Mouse (Mus musculus) Patski (cell line): ENCODE results near the gene Il25. TPM values are rescaled to one million over a fixed set of nuclear protein-coding genes. Genes with fewer than 3 reads are reported as not detected.
"Not testable (repeated sequence)": the region's sequence is repeated elsewhere in the genome, so short reads cannot be mapped to it uniquely, and the experiment has no call there.

Experiments used
- ATAC-seq: fragments of 100-300 bp; one replicate; pipeline ENCODE4 v1.8.0; 2021
- CTCF ChIA-PET: fragments of 350-600 bp; sonication (Branson Sonifier 250); formaldehyde crosslinking; loops from one replicate; lab custom pipeline; 2022; ENCODE audit warnings: inconsistent platforms; lab: Charles Lee
- POLR2A ChIA-PET: fragments of 350-600 bp; sonication (Branson Sonifier 250); formaldehyde crosslinking; loops from one replicate; lab custom pipeline; 2022; ENCODE audit warnings: antibody characterized with exemption, inconsistent platforms; lab: Charles Lee
- DNase-seq: peaks from one replicate; pipeline ENCODE4 v3.0.0-alpha.2; 2011; ENCODE audit warnings: low read depth, low spot score
- H3K27me3 ChIP-seq: fragments of 371-371 bp; one replicate; pipeline ENCODE4 v1.5.1; 2021
- CTCF ChIP-seq: fragments of 100-300 bp; IDR thresholded peaks from one replicate; pipeline ENCODE4 v1.5.1; 2021
- in situ Hi-C: fragments of 300-500 bp; cut with MboI; formaldehyde crosslinking; loops from 3 replicates; pipeline ENCODE4 v1.11.1; 2018; ENCODE audit warnings: low pct_unique_long_range_greater_than_20kb, mixed read lengths
- polyA plus RNA-seq: library from polyadenylated mRNA; unstranded; gene quantifications from one replicate; pipeline ENCODE4 v1.2.3, GENCODE M21; 2021

The Il25 gene
- polyA plus RNA-seq, 1 experiment from 2014 or later: not detected

DNA sequence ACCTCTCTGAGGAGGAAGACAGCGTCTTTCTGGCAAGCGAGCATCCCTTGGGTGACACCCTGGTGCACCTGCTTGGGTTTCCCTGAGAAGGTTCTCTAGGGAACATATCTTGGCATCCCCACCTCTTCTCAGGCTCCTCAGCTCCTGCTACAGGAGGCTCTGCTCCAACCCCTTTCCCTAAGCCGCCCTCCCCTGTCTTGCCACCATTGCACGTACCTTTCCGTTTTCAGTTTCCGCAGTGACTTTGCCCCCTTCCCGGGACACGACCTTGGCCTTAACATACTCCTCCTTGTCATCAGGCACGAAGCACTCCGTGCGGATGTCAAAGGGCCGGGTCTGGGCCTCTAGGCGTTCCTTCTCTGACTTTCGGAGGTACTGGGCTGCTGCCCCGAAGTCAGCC lies 32.5 kb downstream of the Il25 start:
- DNase-seq (no peak), ATAC-seq (no peak)
- no peak for TF ChIP-seq CTCF
- ChIA-PET CTCF (no interaction called here), POLR2A (no interaction called here)
- peaks cover 18% of the 10 kb centered on the region for H3K27me3 ChIP-seq
- in situ Hi-C loops: no loop called here

DNA sequence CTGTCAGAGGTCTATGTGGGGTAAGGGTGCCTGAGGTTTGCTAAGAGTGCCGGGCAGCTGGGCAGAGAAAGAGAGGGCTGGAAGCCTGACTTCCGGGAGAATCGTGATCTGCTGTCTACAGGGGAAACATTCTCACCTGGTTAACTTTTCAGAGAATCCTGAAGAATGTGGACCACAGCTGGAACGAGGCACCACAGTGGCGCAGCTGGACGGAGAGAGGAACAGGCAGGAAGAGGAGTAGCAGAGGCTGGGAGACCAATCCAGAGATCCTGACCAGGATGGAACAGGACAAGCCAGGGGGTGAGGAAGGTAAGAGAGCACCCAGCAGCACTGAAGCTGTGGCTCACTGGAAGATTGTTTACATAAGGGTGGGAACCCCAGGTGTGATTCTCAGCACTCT lies 33.1 kb downstream of the Il25 start:
- TF ChIP-seq CTCF: no peak
- ATAC-seq (no peak), DNase-seq (no peak)
- peaks cover 18% of the 10 kb centered on the region for H3K27me3 ChIP-seq
- in situ Hi-C loops: no loop called here
- POLR2A ChIA-PET: no interaction called here
- CTCF ChIA-PET: no interaction called here

DNA sequence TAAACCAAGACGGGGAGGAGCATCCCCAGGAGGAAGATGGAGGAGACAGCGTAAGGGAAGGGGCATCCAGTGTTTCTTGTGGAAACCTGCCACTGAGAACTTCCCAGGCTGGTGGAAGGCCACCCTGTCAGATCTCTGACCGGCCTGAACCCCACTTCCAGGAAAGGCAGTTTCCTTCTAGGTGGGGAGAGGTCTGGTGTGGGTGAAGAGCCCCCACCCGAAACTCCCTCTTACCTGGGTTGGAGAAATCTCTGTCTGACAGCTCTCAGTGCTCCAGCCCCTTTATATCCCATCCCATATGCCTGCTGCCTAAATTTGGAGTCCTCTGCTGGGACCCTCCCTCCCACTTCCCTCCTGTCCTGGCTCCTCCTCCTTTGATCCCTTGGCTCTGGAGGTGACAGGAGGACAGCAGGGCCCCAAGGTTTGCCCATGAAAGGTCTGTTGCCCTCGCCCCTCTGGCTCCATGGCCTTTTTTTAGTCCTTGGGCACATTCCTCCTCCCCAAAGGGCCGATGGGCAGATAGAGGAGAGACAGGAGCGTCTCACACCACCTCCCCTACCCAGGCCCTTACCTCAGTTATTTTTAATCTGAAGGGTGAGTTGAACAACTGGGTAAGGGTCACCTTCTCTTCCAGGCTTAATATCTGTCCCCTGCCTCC lies 34.0 kb downstream of the Il25 start, which contains the start of gene Myh6:
TSS of gene Myh6 (minus strand) at position 608 of the 658 bp plus-strand sequence.
- H3K27me3 ChIP-seq: peaks cover 18% of the 10 kb centered on the region
- ChIA-PET CTCF (no interaction called here), POLR2A (no interaction called here)
- no peak for TF ChIP-seq CTCF
- ATAC-seq (no peak), DNase-seq (no peak)
- in situ Hi-C loops: no loop called here

DNA sequence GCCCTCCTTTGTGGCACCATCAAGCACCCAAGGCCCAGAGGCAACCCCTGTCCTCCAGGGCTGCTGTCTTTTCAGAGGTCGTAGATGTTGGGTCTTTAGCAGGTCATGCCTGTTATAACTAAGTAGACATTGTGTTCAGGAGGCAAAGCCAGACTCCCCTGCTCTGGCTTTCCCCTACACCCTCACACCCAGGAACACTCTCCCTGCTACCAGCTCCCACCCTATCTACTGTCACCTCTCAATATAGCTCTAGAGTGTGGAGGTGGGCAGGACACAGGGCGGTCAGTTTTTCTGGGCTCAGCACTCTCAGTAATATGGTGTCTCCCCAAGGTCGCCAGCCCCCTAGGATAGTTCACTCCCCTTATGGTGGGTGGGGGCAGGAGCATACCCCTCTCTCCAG lies 35.4 kb downstream of the Il25 start:
- ChIA-PET CTCF (no interaction called here), POLR2A (no interaction called here)
- DNase-seq (no peak), ATAC-seq (no peak)
- H3K27me3 ChIP-seq: peaks cover 18% of the 10 kb centered on the region
- TF ChIP-seq CTCF: no peak
- in situ Hi-C loops: no loop called here

DNA sequence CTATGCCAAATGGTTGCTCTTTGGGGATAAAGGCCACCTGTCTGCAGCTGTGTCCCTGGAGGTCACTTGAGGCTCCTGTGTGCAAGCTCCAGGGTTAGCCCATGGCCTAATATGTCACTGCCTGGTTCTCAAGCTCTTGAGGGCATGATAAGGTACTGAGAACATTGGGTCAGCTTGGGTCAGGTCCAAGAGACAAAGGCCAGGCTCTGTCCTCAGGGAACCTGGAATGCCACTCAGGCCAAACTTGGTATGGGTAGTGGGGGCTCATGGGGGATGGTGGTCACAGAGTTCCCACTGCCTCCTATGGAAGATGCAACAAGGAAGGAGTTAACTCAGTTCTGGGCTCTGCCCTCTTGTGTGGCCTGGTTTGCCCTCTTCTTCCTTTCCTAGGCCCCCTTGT lies 35.8 kb downstream of the Il25 start:
- peaks cover 18% of the 10 kb centered on the region for H3K27me3 ChIP-seq

DNA sequence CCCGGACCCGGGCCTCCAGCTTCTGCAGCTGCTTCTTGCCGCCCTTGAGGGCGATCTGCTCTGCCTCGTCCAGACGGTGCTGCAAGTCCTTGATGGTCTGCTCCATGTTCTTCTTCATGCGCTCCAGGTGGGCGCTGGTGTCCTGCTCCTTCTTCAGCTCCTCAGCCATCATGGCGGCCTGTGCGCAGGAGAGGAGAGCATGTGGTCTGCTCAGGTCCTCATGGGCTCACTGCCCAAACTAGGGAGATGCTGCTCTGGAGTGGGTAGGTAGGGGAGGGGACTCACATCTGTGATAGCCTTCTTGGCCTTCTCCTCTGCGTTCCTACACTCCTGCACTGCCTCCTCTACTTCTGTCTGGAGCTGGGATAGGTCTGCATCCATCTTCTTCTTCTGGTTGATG lies 40.3 kb downstream of the Il25 start:
- in situ Hi-C loops: not testable (repeated sequence)

More for the DNA sequence above, 35.8 kb downstream of the Il25 start:
- CTCF ChIA-PET: no interaction called here
- in situ Hi-C loops: no loop called here
- no peak for ATAC-seq
- no peak for TF ChIP-seq CTCF
- DNase-seq: no peak
- POLR2A ChIA-PET: no interaction called here

DNA sequence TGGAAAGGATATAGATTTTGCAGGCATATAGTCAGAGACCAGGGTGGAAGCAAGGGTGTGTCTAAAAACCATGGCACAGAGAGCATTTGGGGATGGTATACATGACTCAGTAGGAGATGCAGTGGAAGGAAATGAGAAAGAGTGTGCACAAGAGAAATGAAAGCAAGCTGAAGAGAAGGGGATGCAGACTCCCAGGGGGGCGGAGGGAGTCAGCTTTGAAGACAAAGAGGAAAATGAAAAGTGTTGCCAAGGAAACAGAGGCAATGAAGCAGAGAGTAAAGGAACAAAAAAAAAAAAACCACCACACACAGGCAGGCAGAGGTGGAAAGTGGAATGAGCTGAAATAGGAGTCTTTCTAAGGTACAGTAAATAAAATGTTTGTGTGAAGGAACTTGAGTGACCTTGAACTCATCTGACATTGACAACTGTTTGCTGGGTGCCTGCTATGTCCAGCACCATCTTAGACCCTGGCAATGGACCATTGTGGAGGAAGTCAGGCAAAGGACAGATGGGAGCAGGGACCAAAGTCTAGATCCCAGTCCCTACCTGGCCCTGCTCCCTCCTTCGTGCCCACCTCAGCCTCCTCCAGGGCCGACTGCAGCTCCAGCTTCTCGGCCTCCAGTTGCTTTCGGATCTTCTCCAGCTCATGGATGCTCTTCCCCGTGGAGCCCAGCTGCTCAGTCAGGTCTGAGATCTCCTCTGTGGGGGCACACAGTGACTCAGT lies 41.7 kb downstream of the Il25 start:
- DNase-seq: no peak
- ATAC-seq: no peak
- CTCF ChIA-PET: interaction anchor here (1.2 kb wide), 1 partner anchor 26 kb away, joined by 3 read pairs; no protein-coding TSS in a partner anchor
- H3K27me3 ChIP-seq: peaks cover 11% of the 10 kb centered on the region
- in situ Hi-C loops: no loop called here
- POLR2A ChIA-PET: no interaction called here
- TF ChIP-seq CTCF: no peak

More for the DNA sequence above, 40.3 kb downstream of the Il25 start:
- ATAC-seq, POLR2A ChIA-PET, H3K27me3 ChIP-seq, DNase-seq: not testable (repeated sequence)
- CTCF ChIA-PET: interaction anchor here (1.9 kb wide), 1 partner anchor 24 kb away, joined by 6 read pairs; no protein-coding TSS in a partner anchor

DNA sequence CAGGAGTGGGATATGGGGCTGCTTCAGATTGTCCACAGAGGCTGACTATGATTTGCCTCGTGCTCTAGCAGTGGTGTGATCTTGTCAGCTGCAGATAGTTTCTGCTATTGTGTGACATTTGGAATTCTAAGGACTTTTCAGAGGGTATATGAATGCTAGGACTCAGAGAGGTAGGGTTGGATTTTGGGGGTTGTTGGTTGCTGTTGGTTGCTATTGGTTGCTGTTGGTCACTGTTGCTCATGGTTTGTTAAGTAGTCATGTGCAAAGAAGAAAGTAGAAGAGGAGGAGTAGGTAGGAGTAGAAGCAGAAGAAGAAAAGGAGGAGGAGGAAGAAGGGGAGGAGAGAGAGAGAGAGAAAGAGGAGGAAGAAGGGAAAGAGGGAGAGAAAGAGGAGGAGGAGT lies 44.1 kb downstream of the Il25 start, which contains the start of gene Gm17428:
TSS of gene Gm17428 (plus strand) at position 301 of the 400 bp plus-strand sequence.
- no peak for TF ChIP-seq CTCF
- ATAC-seq (no peak), DNase-seq (no peak)
- CTCF ChIA-PET: no interaction called here
- in situ Hi-C loops: no loop called here
- H3K27me3 ChIP-seq: peaks cover 15% of the 10 kb centered on the region
- POLR2A ChIA-PET: no interaction called here

DNA sequence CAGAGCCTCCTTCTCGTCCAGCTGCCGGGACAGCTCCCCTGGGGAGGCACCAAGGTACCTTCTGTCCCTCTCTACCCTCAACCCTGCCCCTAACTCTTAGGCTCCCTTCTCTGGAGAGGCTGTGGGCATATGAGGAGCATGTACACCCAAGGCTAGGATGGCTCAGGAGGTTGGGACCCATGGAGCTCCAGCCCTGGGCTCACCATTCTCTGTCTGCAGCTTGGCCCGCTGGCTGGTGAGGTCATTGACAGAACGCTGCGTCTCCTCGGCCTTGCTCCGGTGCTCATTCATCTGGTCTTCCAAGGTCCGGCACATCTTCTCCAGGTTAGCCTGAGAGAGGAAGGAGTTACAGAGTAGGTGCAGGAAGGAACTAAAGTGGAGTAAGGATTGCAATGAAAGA lies 46.2 kb downstream of the Il25 start:
- in situ Hi-C loops: no loop called here
- DNase-seq (no peak), ATAC-seq (no peak)
- no peak for TF ChIP-seq CTCF
- ChIA-PET CTCF (no interaction called here), POLR2A (interaction anchor here (0.7 kb wide), 1 partner anchor 585 kb away, joined by 7 read pairs; no protein-coding TSS in a partner anchor)
- H3K27me3 ChIP-seq: peaks cover 29% of the 10 kb centered on the region

DNA sequence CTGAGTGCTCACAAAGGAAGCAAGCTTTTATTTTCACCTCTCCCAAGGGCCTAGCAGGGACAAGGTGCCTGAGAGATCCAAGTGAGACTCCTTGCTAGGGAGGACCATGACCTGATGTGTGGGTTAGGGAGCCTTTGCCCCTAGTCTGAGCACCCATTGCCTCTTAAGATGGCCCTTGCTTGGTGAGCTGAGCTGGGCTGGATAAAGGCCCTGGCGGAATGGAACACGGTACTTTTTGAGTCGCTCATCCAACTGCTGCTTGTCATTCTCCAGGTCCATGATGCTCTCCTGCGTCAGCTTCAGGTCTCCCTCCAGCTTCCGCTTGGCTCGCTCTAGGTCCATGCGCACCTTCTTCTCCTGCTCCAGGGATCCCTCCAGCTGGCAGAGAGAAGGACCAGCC lies 49.4 kb downstream of the Il25 start:
- POLR2A ChIA-PET: no interaction called here
- CTCF ChIA-PET: no interaction called here
- ATAC-seq: no peak
- DNase-seq: no peak
- H3K27me3 ChIP-seq: peaks cover 37% of the 10 kb centered on the region
- no peak for TF ChIP-seq CTCF
- in situ Hi-C loops: no loop called here

Other genes starting within 250 kb of the Il25 start
- gene 1700123O20Rik, start 246.5 kb upstream of the Il25 start, polyA plus RNA-seq: 69.8 TPM
- gene Acin1, start 245.8 kb upstream of the Il25 start, polyA plus RNA-seq: 215 TPM
- gene Gm29776, start 233.9 kb upstream of the Il25 start, polyA plus RNA-seq: 0.03 TPM
- gene Cebpe, start 220.5 kb upstream of the Il25 start, polyA plus RNA-seq: not detected
- gene Slc7a8, start 150.7 kb upstream of the Il25 start, polyA plus RNA-seq: 0.04 TPM
- not detected for gene Rnf212b, start 118.6 kb upstream of the Il25 start, polyA plus RNA-seq
- gene Homez, start 61.7 kb upstream of the Il25 start, polyA plus RNA-seq: 14.5 TPM
- gene Ppp1r3e, start 55.1 kb upstream of the Il25 start, polyA plus RNA-seq: 4.4 TPM
- gene Bcl2l2, start 49.3 kb upstream of the Il25 start, polyA plus RNA-seq: 37.7 TPM
- gene Gm20521, start 49.3 kb upstream of the Il25 start, polyA plus RNA-seq: 1.2 TPM
- gene Pabpn1, start 40.2 kb upstream of the Il25 start, polyA plus RNA-seq: 194 TPM
- gene Slc22a17, start 19.6 kb upstream of the Il25 start, polyA plus RNA-seq: 25.3 TPM
- not detected for gene Efs, start 6.6 kb upstream of the Il25 start, polyA plus RNA-seq
- gene Cmtm5, start 3.6 kb downstream of the Il25 start, polyA plus RNA-seq: not detected
- gene Myh6, start 34.2 kb downstream of the Il25 start, polyA plus RNA-seq: 0.18 TPM
- not detected for gene Gm17428, start 44.2 kb downstream of the Il25 start, polyA plus RNA-seq
- gene Myh7, start 61.9 kb downstream of the Il25 start, polyA plus RNA-seq: 0.23 TPM
- 43.7 TPM for gene Ngdn, start 82.8 kb downstream of the Il25 start, polyA plus RNA-seq
- 6.1 TPM for gene Zfhx2, start 159.6 kb downstream of the Il25 start, polyA plus RNA-seq
- 31.8 TPM for gene Thtpa, start 162.1 kb downstream of the Il25 start, polyA plus RNA-seq
- 25.9 TPM for gene Ap1g2, start 173.9 kb downstream of the Il25 start, polyA plus RNA-seq
- gene Jph4, start 184.2 kb downstream of the Il25 start, polyA plus RNA-seq: 0.92 TPM